ENCODE assay signal across 7 mouse cellular contexts in genomic region chrX:94796845-94797244, GRCm38 (mm10).
DNase-seq lines count a peak whose midpoint lies in the region; ATAC-seq and TF ChIP-seq lines count a peak whose summit lies in the region.
"Not testable (repeated sequence)": the region's sequence is repeated elsewhere in the genome, so short reads cannot be mapped to it uniquely, and the experiment has no call there.

No protein-coding gene starts in this region.

- H3K9me3 ChIP-seq in forebrain, embryonic 11.5 days (ENCODE audit: control insufficient read depth, low read length); heart, embryonic 11.5 days (replicated peaks; ENCODE audit: control insufficient read depth, low read length); hindbrain, embryonic 14.5 days (ENCODE audit: control insufficient read depth, low read length); kidney, embryonic 15.5 days (replicated peaks); liver, postnatal 0 days (ENCODE audit: low read length); midbrain, embryonic 13.5 days; neural tube, embryonic 15.5 days (replicated peaks): not testable (repeated sequence)

- not testable (repeated sequence) for DNase-seq in forebrain, embryonic 11.5 days (ENCODE audit: low spot score); hindbrain, embryonic 14.5 days (ENCODE audit: low spot score); liver, postnatal 0 days

- TF ChIP-seq CTCF in liver, postnatal 0 days (IDR thresholded peaks at IDR 0.05; ENCODE audit: low read depth), result not testable (repeated sequence)

- H3K36me3 ChIP-seq in forebrain, embryonic 11.5 days (ENCODE audit: control insufficient read depth, insufficient read depth, low read length); heart, embryonic 11.5 days (ENCODE audit: control insufficient read depth, insufficient read depth, low read length); hindbrain, embryonic 14.5 days (replicated peaks; ENCODE audit: control insufficient read depth, insufficient read depth); kidney, embryonic 15.5 days; liver, postnatal 0 days (replicated peaks; ENCODE audit: insufficient read depth, low read length); midbrain, embryonic 13.5 days; neural tube, embryonic 15.5 days: not testable (repeated sequence)

- H3K4me1 ChIP-seq in forebrain, embryonic 11.5 days (replicated peaks; ENCODE audit: control insufficient read depth, insufficient read depth, low read length); heart, embryonic 11.5 days (ENCODE audit: control insufficient read depth, insufficient read depth, low read length); hindbrain, embryonic 14.5 days (replicated peaks; ENCODE audit: control insufficient read depth, insufficient read depth, low read length); kidney, embryonic 15.5 days; liver, postnatal 0 days (ENCODE audit: insufficient read depth); midbrain, embryonic 13.5 days (replicated peaks); neural tube, embryonic 15.5 days: not testable (repeated sequence)

- not testable (repeated sequence) for TF ChIP-seq EP300 in liver, postnatal 0 days (IDR thresholded peaks at IDR 0.05; ENCODE audit: low read depth)

- not testable (repeated sequence) for H3K4me3 ChIP-seq in forebrain, embryonic 11.5 days (ENCODE audit: low read depth, low read length); heart, embryonic 11.5 days (ENCODE audit: low read depth, low read length); hindbrain, embryonic 14.5 days (replicated peaks; ENCODE audit: low read length); kidney, embryonic 15.5 days (replicated peaks); liver, postnatal 0 days (ENCODE audit: low read depth, low read length); midbrain, embryonic 13.5 days (replicated peaks); neural tube, embryonic 15.5 days (replicated peaks)

- not testable (repeated sequence) for H3K27ac ChIP-seq in forebrain, embryonic 11.5 days (ENCODE audit: low read depth, low read length); heart, embryonic 11.5 days (ENCODE audit: low read depth, low read length); hindbrain, embryonic 14.5 days; kidney, embryonic 15.5 days; liver, postnatal 0 days (ENCODE audit: low read depth); midbrain, embryonic 13.5 days; neural tube, embryonic 15.5 days (replicated peaks)

- not testable (repeated sequence) for H3K4me2 ChIP-seq in forebrain, embryonic 11.5 days (ENCODE audit: low read depth, low read length, severe bottlenecking); heart, embryonic 11.5 days; hindbrain, embryonic 14.5 days (replicated peaks); kidney, embryonic 15.5 days; liver, postnatal 0 days (ENCODE audit: low read depth, low read length); midbrain, embryonic 13.5 days (replicated peaks); neural tube, embryonic 15.5 days

- H3K9ac ChIP-seq in forebrain, embryonic 11.5 days (ENCODE audit: low read length); heart, embryonic 11.5 days (ENCODE audit: low read depth, low read length); hindbrain, embryonic 14.5 days; kidney, embryonic 15.5 days; liver, postnatal 0 days (replicated peaks); midbrain, embryonic 13.5 days (replicated peaks); neural tube, embryonic 15.5 days (replicated peaks): not testable (repeated sequence)

- H3K27me3 ChIP-seq in forebrain, embryonic 11.5 days (ENCODE audit: control insufficient read depth, insufficient read depth, low read length); heart, embryonic 11.5 days (ENCODE audit: control insufficient read depth, insufficient read depth, low read length); hindbrain, embryonic 14.5 days (ENCODE audit: control insufficient read depth, insufficient read depth, low read length); kidney, embryonic 15.5 days; liver, postnatal 0 days (ENCODE audit: insufficient read depth, low read length); midbrain, embryonic 13.5 days; neural tube, embryonic 15.5 days (replicated peaks): not testable (repeated sequence)

- no CpG with 5 or more reads among the region's 37 CpGs for WGBS in forebrain, embryonic 11.5 days
- no CpG with 5 or more reads among the region's 37 CpGs for WGBS in heart, embryonic 11.5 days (ENCODE audit: insufficient replicate concordance)
- WGBS in hindbrain, embryonic 14.5 days, result no CpG with 5 or more reads among the region's 37 CpGs
- WGBS in kidney, embryonic 15.5 days, result no CpG with 5 or more reads among the region's 37 CpGs
- no CpG with 5 or more reads among the region's 37 CpGs for WGBS in liver, postnatal 0 days (ENCODE audit: insufficient replicate concordance)
- no CpG with 5 or more reads among the region's 37 CpGs for WGBS in midbrain, embryonic 13.5 days
- no CpG with 5 or more reads among the region's 37 CpGs for WGBS in neural tube, embryonic 15.5 days

- ATAC-seq in forebrain, embryonic 11.5 days (replicated peaks; ENCODE audit: low FRiP score), result peak; percentile 19; the same call in 1 of the 2 replicates
- ATAC-seq in heart, embryonic 11.5 days (replicated peaks; ENCODE audit: insufficient number of reproducible peaks, low FRiP score, low TSS enrichment), result peak; percentile 36; the same call in 1 of the 2 replicates
- ATAC-seq in hindbrain, embryonic 14.5 days (ENCODE audit: low FRiP score), result peak; percentile 36
- peak; percentile 37 for ATAC-seq in kidney, embryonic 15.5 days (replicated peaks; ENCODE audit: low FRiP score)
- peak; percentile 4 for ATAC-seq in liver, postnatal 0 days
- peak; percentile 63 for ATAC-seq in midbrain, embryonic 13.5 days
- peak; percentile 50 for ATAC-seq in neural tube, embryonic 15.5 days (ENCODE audit: low FRiP score)

Comparison
In these comparisons a context has a peak if more than half of its experiments do, and no peak if none do; other contexts are left out.
1. ATAC-seq: peak in every context shown above with its lines; median percentile 63 in midbrain, embryonic 13.5 days; 50 in neural tube, embryonic 15.5 days; 37 in kidney, embryonic 15.5 days; 36 in heart, embryonic 11.5 days; 36 in hindbrain, embryonic 14.5 days; 19 in forebrain, embryonic 11.5 days; 4 in liver, postnatal 0 days.